Comparison of ENCODE assay signal across 21 mouse cellular contexts in genomic region chr19:57267531-57267930, GRCm38 (mm10).
"Had no signal": no experiment of that assay in that cellular context is flagged by ENCODE, and none has a peak within 500 bp of the region (broad histone marks: within the 10 kb centered on the region; RNA-seq: fewer than 3 reads in every experiment).

No protein-coding gene starts in this region.

- H3K4me3 ChIP-seq: kidney, embryonic 15.5 days; left cerebral cortex, adult 2 months; limb, embryonic 12.5 days; liver, embryonic 12.5 days; liver, embryonic 15.5 days; midbrain, embryonic 12.5 days; myocyte; neural tube, embryonic 13.5 days had no signal

- H3K27ac ChIP-seq: kidney, embryonic 15.5 days; left cerebral cortex, adult 2 months; limb, embryonic 12.5 days; liver, embryonic 12.5 days; liver, embryonic 15.5 days; macrophage; midbrain, embryonic 12.5 days; neural tube, embryonic 13.5 days had no signal

- H3K9ac ChIP-seq: kidney, embryonic 15.5 days; limb, embryonic 12.5 days; liver, embryonic 12.5 days; liver, embryonic 15.5 days; midbrain, embryonic 12.5 days; neural tube, embryonic 13.5 days had no signal

- DNase-seq: kidney, adult 8-10 months; kidney, postnatal 10 days; kidney, postnatal 36 days; layer of hippocampus, postnatal 36 days; liver; lung, adult 18-20 months; retina, postnatal 1 day; right cerebral cortex, postnatal 25 days; thymus, adult 2 months; thymus, postnatal 14 days; thymus, postnatal 4 days had no signal

- H3K36me3 ChIP-seq: kidney, embryonic 15.5 days; limb, embryonic 12.5 days; liver, embryonic 12.5 days; liver, embryonic 15.5 days; midbrain, embryonic 12.5 days; neural tube, embryonic 13.5 days had no signal

- ATAC-seq: liver, embryonic 12.5 days; midbrain, embryonic 16.5 days had no signal

- H3K27me3 ChIP-seq: kidney, embryonic 15.5 days; liver, embryonic 12.5 days; liver, embryonic 15.5 days; neural tube, embryonic 13.5 days had no signal

- H3K9me3 ChIP-seq: kidney, embryonic 15.5 days; limb, embryonic 12.5 days; liver, embryonic 12.5 days; liver, embryonic 15.5 days; midbrain, embryonic 12.5 days; neural tube, embryonic 13.5 days had no signal

- H3K4me2 ChIP-seq: kidney, embryonic 15.5 days; limb, embryonic 12.5 days; liver, embryonic 12.5 days; liver, embryonic 15.5 days; midbrain, embryonic 12.5 days; neural tube, embryonic 13.5 days had no signal
